In genomic region chr1:188551802-188552201, GRCm38 (mm10) we compare ENCODE assay signal across 29 mouse cellular contexts.
"Had no signal": no experiment of that assay in that cellular context is flagged by ENCODE, and none has a peak within 500 bp of the region (broad histone marks: within the 10 kb centered on the region; RNA-seq: fewer than 3 reads in every experiment).

No protein-coding gene starts in this region.

- ATAC-seq: hindbrain, embryonic 16.5 days; inflammation-experienced regulatory T-cells, adult 6 months; intestine, embryonic 15.5 days; intestine, postnatal 0 days; liver, postnatal 0 days had no signal

- H3K9me3 ChIP-seq: heart, embryonic 13.5 days; heart, embryonic 15.5 days; hindbrain, embryonic 10.5 days; hindbrain, embryonic 12.5 days; intestine, embryonic 15.5 days; limb, embryonic 10.5 days; limb, embryonic 12.5 days; liver, embryonic 13.5 days; liver, embryonic 15.5 days had no signal

- DNase-seq: gastrocnemius, adult 2 months; gastrocnemius, postnatal 10 days; gastrocnemius, postnatal 25 days; heart, adult 2 months; heart, postnatal 14 days; heart, postnatal 4 days; kidney, adult 2 months; kidney, adult 9 months; kidney, postnatal 14 days; kidney, postnatal 4 days; liver; liver, embryonic 13.5 days; liver, postnatal 0 days had no signal

- H3K4me1 ChIP-seq: heart, embryonic 13.5 days; heart, embryonic 15.5 days; hindbrain, embryonic 10.5 days; hindbrain, embryonic 12.5 days; intestine, embryonic 15.5 days; liver, embryonic 13.5 days; liver, embryonic 15.5 days had no signal

- H3K4me2 ChIP-seq: heart, embryonic 11.5 days; heart, embryonic 13.5 days; heart, embryonic 15.5 days; hindbrain, embryonic 12.5 days; hindbrain, embryonic 14.5 days; intestine, embryonic 15.5 days; limb, embryonic 12.5 days; liver, embryonic 11.5 days; liver, embryonic 13.5 days; liver, embryonic 15.5 days had no signal

- H3K27me3 ChIP-seq: heart, embryonic 13.5 days; heart, embryonic 15.5 days; hindbrain, embryonic 12.5 days; intestine, embryonic 15.5 days; liver, embryonic 13.5 days; liver, embryonic 15.5 days had no signal

- H3K4me3 ChIP-seq: gastrocnemius, adult 2 months; heart, adult 2 months; heart, embryonic 13.5 days; heart, embryonic 15.5 days; hindbrain, embryonic 10.5 days; hindbrain, embryonic 12.5 days; intestine, embryonic 15.5 days; layer of hippocampus, adult 2 months; left cerebral cortex, adult 2 months; limb, embryonic 10.5 days; limb, embryonic 12.5 days; liver, embryonic 13.5 days; liver, embryonic 15.5 days had no signal

- H3K36me3 ChIP-seq: heart, embryonic 13.5 days; heart, embryonic 15.5 days; hindbrain, embryonic 10.5 days; hindbrain, embryonic 12.5 days; intestine, embryonic 15.5 days; limb, embryonic 10.5 days; limb, embryonic 12.5 days; liver, embryonic 13.5 days; liver, embryonic 15.5 days had no signal

- H3K9ac ChIP-seq: heart, embryonic 13.5 days; heart, embryonic 15.5 days; hindbrain, embryonic 12.5 days; hindbrain, embryonic 14.5 days; intestine, embryonic 15.5 days; limb, embryonic 12.5 days; liver, embryonic 13.5 days; liver, embryonic 15.5 days; liver, postnatal 0 days had no signal

- H3K27ac ChIP-seq: gastrocnemius, adult 2 months; heart, adult 2 months; heart, embryonic 13.5 days; heart, embryonic 15.5 days; hindbrain, embryonic 10.5 days; hindbrain, embryonic 12.5 days; hindbrain, embryonic 14.5 days; intestine, embryonic 15.5 days; layer of hippocampus, adult 2 months; left cerebral cortex, adult 2 months; limb, embryonic 10.5 days; limb, embryonic 12.5 days; liver, embryonic 13.5 days; liver, embryonic 15.5 days had no signal
